Mouse (Mus musculus) cerebellum, postnatal 25 days (tissue): ENCODE measurements around the gene Sfrp2.

ENCODE experiments used
- DNase-seq, 2 experiments: peaks; one replicate each; pipeline ENCODE4 v3.0.0; 2021; ENCODE audit warnings: mixed read lengths in 2 of 2

Gene Sfrp2

DNA sequence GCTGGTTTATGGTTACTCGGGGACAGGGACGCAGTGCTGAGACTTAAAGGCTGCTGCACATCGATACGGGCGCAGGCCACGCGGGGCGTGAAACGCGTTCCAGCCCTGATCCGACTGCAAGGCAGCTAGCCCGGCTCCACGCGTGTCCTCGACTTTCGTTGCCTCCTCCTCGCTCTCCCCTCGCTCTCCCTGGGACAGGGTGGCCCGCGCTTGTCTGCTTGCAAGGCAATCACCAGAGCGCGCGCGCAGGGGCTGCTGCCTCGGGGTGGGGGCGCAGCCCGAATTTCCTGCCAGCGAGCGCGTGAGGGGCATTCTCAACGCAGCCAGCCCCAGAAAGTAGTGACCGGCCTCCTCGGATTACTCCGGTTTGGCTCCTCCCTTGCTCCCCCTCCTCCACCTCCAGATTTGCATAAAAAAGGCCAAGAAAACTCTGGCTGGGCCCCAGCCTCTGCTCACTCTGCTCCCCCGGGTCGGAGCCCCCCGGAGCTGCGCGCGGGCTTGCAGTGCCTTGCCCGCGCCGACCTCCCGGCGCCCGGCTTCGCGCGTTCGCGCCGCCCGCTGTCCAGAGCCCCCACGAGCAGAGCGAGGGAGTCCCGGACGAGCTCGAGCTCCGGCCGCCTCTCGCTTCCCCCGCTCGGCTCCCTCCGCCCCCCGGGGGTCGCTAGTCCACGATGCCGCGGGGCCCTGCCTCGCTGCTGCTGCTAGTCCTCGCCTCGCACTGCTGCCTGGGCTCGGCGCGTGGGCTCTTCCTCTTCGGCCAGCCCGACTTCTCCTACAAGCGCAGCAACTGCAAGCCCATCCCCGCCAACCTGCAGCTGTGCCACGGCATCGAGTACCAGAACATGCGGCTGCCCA lies at the start of gene Sfrp2:
TSS of gene Sfrp2 (plus strand) at position 451 of the 855 bp plus-strand sequence.
- DNase-seq = peak; percentile 11 to 21

DNA sequence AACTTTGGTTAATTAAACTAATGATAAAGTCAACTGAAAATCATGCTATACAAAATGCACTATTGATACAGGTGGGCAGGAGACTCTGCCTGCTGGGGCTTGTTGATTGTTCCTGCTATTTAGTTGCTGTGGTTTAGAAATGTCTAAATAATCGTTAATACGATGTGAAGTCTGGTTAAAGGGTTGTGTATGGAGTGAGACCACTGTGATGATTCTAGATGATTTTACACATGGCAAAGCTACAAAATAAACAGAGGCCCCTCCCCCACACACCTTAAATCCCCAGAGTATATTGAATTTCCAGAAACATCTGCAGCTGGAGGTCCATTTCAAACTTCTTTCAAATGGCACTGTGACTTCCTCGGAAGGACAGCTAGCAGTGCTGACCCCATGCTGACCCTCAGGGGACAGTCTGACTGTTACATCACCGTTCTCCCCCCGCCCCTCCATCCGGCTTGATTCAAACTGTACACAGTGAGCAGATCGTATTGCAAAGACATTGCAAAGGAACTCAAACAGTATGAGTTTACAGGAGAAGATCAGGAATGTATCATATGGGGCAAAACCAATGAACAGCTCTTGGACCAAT lies 48.4 kb upstream of the Sfrp2 start:
- no peak for DNase-seq

DNA sequence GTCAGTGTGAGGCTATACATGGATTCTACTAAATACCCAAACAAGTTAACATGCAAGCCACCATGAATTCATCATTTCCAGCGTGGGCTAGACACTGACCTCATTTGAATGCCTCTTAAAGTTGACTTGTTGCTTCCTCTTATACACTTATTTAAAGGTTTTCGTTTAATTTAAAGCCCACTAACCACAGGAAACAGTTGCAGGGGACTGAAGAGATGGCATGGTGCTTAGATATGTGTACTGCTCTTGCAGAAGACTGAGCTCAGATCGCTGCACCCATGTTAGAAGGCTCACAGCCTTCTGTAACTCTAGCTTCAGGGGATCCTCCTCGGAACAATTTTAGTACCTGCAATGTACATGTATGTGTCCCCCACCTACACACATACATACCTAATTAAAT lies 47.5 kb upstream of the Sfrp2 start:
- no peak for DNase-seq

DNA sequence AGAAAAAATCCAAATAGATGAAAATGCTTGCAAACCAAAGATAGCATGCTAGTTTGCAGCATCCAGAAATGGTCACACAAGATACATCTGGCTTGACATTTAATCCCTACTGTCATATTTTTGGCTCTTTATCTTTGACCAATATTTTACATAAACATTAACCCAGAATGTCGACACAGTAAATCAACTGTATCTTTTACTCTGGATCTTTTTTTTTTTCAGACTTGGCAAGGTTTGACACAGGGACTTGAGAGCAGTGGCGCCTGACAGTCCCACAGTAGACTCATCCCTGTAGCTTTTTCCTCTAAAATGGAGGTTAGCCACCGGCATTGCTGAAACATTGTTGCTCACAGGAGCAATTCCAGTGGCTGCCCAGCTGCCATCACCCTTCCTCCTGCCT lies 37.9 kb upstream of the Sfrp2 start:
- no peak for DNase-seq

DNA sequence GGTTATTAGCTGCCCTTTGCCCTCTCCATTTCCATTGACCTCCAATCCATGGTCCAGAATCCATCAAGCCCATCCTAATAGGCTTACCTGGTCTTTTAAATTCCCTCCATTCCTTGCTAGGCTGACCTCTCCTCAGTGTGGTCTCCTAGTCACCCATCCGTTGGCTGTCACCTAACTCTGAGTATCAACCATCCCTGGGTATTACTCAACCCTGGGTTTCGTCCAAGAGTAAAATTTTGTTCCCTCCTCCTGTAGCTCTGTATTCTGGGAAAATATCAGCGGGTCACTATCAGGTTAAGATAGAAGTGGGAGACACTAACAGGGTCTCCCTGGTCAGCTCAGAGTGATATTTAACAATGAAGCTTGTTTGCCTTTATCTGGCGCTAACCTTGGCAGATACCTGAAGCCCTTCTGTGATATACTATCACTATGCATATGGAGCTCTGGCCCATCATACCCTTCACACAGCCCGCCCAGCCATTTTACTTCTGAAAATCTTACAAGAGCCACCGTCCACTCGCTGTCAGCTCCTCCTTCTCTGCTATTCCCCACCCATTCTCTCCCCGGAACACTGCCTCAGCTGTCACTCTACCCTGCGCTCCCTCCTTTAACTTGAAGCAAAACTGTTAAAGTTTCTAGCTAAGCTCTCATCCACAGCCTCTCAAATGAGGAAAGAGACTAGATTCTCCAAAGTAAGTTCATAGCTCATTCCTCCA lies 37.3 kb upstream of the Sfrp2 start:
- no peak for DNase-seq

DNA sequence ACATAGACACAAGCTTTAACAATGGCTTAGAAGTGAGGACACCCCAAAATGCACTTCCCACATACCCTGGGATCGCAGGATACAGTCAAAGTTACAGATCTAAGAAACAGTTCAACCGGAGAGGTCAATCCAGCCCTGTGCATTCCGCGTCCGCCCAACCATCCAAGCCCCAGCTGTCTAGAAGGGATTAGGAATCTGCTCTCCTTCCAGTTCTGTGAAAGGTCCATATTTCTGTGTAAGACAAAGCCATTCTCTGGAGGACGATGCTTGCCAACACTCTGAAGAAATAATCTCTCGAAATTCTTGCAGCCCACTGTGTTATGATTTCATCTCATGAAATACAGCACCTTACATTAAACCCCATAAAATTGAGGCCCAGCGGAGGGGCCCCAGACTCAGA lies 32.1 kb upstream of the Sfrp2 start:
- no peak for DNase-seq

DNA sequence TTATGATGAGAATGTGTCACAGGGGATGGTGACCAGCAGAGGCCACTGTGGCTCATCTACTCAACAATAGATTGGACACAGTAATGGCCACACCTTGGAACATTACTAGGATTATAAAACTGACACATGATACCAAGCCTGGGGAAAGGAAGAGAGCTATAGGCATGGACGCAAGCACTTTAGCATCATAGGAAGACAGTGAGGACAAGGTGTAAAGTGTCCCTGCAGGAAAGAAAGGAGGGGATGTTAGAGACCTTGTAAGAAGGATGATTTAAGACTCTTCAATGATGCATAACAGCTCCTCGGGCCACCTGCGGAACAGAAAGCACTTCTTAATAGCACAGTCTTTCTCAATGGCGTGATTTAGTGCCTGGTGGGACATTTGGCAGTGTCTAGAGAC lies 29.1 kb upstream of the Sfrp2 start:
- no peak for DNase-seq

DNA sequence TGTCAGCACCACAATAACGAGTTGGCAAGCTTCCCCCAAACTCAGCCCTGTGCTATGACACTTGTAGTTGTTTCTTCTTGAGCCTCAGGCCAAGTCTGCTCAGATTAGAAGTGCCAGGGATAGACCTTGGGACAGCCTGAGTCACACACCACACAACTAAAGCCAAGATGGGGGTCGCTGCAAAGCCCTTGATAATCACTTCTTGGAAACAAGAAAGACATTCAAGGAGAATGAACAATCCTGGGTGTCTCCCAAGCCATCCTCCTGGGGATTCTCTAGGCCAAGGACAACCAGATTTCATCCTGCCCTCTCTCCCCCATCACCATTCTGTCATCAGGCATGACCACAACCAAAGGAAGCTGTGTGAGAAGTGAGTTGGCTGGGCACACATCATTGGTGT lies 25.9 kb upstream of the Sfrp2 start:
- no peak for DNase-seq

DNA sequence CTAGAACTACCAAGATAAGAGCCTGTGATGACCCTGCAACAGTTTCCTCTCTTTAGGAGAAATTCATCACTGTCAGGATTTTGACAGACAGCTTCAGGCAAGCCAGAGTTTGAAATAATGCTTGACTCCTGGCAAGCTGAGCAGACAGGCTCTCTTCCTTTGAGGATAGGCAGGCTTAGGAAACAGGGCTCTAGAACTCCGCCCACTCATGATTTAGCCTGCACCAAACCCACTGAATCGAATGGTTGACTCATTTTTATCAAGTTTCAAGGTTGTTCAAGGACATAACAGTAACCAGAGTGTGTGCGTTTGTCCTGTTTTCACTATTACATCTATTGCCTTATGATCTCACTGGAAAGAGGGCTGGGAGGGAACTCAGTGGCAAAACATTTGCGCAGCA lies 18.8 kb upstream of the Sfrp2 start:
- DNase-seq = no peak

DNA sequence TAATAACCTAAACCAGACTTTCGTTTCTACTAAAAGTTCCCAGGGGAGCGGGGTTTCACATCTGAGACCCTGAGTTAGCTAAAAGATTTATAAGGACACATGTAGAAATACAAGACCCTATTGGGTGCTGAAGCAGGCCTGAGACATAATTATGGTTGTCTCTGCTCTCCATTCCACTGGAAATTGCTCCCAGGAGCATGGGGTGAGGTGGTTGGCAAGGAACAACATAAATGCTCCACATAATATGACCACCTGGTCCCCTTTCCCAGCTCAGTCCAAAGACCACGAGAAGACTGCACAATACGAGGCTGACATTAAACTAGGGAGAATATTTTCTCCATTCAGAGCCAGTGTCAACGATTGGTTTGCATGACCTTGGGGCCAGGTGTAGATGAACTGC lies 18.2 kb upstream of the Sfrp2 start:
- no peak for DNase-seq

DNA sequence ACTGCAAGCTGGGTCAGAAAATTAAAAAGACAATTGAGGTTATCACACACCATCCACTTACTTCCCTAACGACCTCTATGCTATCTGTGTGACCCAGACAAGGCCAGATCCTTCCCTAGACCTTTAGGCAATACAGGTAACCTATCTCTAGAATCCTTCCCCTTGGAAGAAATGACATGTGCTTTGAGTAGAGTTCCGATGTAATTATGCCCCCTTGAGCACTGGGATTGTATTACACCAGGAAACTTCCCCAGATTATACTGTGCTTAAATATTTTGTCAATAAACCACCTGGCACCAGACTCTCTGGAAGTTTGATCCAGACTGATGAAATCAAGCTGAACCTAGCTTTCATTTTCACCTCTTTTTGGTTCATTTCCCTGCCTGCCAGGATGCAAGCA lies 14.5 kb upstream of the Sfrp2 start:
- DNase-seq = no peak

DNA sequence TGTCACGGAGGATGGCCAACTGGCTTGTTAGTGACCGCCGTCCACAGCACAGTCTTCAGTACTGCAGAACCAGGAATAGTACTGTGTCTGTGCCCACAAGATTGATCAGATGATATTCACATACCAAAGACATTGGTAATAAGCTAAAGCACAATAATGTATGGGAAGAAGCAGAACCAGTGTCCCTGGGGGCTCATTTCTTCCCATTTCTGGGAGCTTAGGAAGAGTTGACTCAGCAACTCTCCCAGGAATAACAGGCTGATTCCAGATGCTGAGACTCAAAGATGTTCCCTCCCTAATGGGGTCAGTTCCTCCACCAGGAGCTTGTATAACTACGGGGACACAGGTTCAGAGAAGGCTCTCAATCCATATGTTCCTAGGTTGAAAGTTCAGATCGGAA lies 13.9 kb upstream of the Sfrp2 start:
- DNase-seq = no peak

DNA sequence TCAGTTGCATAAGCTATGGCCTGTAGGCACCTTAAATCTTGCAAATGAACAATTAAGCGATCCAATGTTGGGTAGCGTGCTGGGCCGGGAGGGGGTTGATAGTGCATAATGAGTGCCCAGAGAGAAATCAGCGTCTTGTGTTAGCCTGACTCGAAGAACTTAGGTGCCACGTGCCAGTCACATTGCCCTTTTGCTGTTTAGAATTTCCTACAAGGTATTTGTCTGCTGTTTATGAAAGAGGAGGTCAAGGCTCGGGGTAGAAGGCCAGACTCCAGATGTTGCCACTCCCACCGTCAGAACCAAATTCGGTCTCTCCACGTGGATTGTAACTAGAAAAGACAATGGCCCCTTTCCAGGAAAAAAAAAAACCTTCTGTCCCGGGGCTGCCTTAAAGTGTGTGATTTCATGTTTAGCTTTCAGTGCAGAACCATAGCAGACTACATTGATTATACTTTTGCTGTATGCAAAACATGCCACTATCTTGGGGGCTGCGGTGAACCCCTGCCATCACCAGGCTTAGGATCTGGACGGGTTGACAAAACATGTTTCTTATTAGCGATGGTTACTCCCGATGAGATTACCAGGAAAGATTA lies 11.0 kb upstream of the Sfrp2 start:
- DNase-seq = no peak

DNA sequence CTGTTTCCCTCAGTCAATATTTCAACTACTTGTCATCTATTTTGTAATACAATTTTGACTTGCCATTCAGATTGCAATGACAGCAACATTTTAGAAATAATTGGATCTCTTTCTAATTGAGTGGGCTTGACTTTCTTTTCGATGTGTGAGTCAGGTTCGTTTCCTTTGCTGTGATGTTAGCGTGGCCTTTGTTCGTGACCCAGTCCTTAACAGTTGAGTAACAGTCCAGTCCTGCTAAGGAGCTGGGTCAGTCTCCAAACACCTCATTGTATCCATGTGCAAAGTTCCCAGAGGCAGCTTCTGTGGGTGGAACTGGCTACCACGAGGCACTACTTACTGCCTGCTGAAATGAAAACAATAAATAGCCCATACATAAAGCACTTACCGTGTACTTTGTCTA lies 10.5 kb upstream of the Sfrp2 start:
- DNase-seq = no peak

DNA sequence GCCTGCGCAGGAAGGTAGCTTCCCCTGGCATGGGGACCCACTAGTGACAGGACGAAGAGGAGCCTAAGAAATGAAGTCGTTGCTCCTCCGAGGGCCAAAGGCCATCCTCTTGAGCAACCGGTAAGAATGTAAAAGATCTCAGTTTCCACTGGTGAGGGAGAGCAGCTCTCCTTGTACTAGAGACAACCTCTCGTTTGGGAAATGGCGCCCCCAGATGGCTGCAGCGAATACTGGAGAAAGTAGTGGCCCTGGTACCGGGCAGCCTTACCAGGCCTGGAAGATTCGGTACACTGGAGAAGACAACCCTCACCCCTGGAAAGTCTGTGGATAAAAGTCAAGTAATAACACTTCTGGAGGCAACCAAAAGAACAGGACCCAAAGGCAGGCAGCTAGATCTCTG lies 3.8 kb upstream of the Sfrp2 start:
- no peak for DNase-seq

DNA sequence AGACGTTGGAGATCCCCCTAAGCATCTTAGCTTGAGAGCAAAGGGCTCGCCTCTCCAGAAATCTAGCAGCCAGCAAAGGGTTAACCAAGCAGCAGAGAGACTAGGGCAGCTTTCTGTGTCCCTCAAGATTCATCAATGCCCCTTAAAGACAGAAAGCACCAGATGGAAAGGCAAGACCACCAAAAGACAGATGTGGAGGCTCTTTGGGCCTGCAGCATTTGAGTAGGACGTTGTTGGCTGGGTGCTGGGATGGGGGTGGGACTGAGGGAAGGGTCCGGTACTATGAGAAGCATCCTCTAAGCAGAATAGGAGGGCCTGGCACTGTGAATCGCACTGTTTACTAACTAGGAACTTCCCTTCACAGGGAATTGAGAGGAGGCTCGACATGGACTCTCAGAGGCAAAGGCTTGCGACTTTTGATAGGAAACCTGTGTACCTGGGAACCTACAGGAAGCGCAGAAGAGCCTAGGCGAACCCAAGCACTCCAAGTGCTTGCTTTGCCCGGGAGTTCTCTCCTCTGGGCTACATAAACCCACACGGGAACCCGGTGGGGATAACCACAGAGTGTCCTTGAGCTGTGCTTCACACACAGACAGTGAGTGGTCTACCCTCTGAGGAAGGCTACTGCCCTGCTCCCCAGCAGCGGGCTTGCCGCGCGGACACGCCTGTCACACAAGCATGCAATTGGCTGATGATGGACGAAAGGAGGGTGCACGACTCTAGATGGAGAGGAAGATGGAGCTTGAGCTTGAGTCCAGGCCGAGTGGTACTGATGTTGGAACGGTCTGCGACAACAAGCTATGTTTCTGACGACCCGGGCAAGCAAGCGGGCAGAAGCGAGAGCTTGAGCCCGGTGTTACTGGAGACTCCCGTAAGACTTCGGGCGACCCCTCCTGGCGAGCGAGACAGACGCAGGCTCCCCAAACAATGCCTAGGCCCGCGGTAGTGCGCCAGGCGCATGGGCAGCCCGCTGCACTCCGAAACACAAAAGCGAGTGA lies 2.3 kb upstream of the Sfrp2 start:
- DNase-seq = peak; percentile 63 to 78

DNA sequence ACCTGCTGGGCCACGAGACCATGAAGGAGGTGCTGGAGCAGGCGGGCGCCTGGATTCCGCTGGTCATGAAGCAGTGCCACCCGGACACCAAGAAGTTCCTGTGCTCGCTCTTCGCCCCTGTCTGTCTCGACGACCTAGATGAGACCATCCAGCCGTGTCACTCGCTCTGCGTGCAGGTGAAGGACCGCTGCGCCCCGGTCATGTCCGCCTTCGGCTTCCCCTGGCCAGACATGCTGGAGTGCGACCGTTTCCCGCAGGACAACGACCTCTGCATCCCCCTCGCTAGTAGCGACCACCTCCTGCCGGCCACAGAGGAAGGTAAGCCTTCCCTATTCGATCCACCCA lies 577 bp downstream of the Sfrp2 start:
- DNase-seq = no peak

DNA sequence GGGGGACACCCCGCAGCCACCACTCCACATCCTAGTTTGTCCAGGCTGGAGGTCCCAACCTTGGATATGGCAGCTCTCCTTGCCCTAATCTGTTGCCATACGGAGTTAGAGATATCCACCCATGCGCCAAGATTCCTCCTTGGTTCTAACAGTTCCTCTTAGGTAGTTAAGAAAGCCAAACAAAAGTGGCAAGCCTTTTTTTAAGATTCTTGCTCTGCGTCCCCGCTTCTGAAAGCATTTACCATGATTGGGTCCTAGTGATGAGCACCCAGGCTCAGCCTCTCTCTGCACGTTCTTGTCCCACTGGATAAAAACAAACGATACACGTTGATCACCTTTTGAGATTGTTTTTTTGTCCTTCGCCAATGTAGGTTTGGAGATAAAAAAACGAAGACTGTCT lies 1.0 kb downstream of the Sfrp2 start:
- no peak for DNase-seq

DNA sequence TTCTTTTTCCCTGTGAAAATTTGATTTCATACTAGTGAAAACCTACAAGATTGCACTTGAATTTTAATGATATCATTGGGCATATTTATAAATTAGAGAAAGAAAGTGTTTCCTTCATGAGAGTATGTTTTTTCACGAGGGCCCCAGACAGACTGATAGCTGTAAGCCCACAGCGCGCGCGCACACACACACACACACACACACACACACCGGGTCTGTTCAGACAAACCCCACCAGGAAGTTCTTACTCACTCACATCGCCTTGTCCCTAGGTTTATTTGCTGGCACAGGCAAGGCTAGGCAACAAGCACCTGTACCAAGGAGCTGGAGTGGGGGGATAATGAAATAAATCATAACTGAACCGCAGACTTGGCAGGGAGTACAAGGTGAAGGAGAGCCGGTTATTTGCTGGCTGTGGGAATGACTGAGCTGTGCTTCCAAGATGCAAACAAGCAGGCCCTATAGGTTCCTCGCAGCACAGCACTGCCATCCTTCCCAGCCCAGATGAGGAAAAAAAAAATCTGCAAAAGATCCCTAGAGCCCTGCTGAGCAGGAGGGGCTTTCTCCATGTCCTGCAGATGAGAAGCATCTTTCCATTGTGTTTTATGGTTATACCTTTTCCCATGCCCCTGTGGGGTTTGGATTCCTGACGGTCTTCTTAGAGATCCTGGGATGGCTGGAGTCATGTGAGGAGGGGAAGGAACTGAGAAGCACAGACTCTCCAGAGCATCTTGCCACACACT lies 2.3 kb downstream of the Sfrp2 start:
- DNase-seq = no peak

DNA sequence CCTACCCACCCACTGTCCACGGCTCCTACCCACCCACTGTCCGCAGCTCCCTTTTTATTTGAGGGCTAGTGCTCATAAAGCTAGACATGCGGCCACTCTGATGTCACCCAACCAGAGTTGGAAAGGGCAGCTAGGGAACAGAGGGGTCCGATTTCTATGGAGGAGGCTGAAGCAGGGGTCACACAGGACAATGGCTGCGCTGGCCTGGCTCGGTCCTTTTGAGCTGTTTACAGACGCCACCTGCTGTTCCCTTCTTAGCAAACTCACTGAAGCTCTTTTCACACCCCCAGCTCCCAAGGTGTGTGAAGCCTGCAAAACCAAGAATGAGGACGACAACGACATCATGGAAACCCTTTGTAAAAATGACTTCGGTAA lies 2.9 kb downstream of the Sfrp2 start:
- DNase-seq = no peak

DNA sequence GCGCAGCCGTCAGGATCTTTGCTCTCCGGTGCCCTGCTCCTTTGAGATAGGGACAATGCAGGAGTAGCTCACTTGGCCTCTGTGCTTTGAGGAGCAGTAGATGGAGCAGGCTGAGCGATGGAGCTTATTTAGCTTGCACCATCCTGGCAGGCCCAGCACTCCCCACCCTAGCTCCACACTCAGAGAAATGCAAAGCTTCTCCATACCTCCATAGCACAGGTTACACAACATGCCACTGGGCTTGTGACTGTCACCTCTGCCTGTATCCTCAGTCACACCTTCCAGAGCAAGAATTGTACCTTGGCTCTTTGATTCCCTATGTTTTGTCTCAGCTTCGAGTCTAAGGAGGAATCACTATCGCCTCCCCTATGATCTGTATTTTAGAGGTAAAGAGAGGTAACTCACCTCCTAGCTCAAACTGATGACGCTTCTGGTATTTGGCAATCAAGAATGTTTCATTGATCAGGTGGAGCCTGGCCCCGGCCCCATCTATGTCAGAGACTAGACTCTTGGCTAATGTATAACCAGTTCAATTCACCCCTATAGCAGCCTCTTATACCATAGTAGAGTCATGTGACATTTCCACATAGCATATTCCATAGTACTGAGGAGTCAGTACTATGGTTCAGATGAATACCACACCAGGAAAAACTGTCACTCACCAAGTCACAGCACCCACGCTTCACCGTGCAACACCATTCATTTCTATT lies 5.2 kb downstream of the Sfrp2 start:
- DNase-seq = no peak
